Mouse (Mus musculus): ENCODE results near the gene Cntn5. TPM values are rescaled to one million over a fixed set of nuclear protein-coding genes. Genes with fewer than 3 reads are reported as not detected.

Cntn5 gene
- polyA plus RNA-seq, 1 experiment, result not detected

DNA sequence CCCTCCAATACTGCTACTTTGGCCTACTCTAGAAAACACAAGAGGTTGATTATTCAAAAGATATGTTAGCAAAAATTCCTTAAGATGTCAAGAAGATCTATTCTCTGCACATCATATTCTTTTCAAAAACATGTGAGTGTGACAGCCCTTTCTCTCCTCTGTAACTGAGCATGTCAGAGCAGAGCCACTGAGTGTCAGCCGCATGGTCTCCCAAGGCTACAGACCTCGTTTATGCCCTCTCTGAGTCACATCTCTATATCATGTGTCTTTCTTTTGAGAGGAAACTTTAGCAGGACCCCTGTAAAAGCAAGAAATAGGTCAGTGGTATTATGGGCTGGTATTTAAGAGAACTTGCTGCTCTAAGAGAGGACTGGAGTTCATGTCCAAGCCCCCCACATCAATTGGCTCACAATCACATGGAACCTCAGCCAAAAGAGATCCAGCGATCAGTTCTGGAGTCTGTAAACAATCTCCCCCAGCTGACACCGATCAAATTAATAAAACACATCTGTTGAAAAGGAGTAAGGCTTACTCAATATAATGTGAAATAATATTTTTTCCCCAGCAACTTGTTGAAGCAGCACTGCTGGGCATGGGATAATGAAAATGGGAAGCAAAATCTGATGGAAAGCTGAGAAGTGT, 433.0 kb downstream of the Cntn5 start:
- no peak overlapping the region for H3ac ChIP-seq (ENCODE audit: control insufficient read depth, insufficient read length, low read depth)
- H3K79me2 ChIP-seq (ENCODE audit: control insufficient read depth, insufficient read depth), result no peaks in the 10 kb centered on the region
- H3K4me3 ChIP-seq (ENCODE audit: insufficient read depth, poor library complexity, severe bottlenecking), result no peak overlapping the region
- TF ChIP-seq CEBPB (IDR thresholded peaks at IDR 0.05; ENCODE audit: low read depth) (no peak), MYOG (IDR thresholded peaks at IDR 0.05; ENCODE audit: control insufficient read depth, extremely low read depth, insufficient read length) (no peak), MAX (IDR thresholded peaks at IDR 0.05) (no peak)
- H3K36me3 ChIP-seq (ENCODE audit: control insufficient read depth, insufficient read depth), result no peaks in the 10 kb centered on the region
- H3K79me3 ChIP-seq (ENCODE audit: low read depth), result no peaks in the 10 kb centered on the region
- H3K27me3 ChIP-seq (ENCODE audit: control insufficient read depth, insufficient read depth, insufficient read length), result no peaks in the 10 kb centered on the region

DNA sequence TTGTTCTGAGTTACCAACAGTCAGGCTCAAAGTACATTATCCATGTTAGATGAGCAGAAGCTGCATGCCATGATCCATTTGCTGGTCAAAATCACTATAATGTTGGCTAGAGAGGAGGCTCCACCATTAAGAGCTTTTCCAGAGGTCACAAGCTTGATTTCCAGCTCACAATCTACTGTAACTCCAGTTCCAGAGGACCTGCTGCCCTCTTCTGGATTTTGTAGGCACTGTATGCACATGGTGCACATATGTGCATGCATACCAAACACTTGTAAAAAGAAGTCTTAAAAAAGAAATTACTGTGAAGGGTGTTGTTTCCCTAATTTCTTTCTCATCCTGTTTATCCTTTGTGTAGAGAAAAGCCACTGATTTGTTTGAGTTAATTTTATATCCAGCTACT, 439.8 kb downstream of the Cntn5 start:
- Histone ChIP-seq H3ac (ENCODE audit: control insufficient read depth, insufficient read length, low read depth) (no peak overlapping the region), H3K4me3 (ENCODE audit: insufficient read depth, poor library complexity, severe bottlenecking) (no peak overlapping the region), H3K36me3 (ENCODE audit: control insufficient read depth, insufficient read depth) (no peaks in the 10 kb centered on the region), H3K79me3 (ENCODE audit: low read depth) (no peaks in the 10 kb centered on the region), H3K79me2 (ENCODE audit: control insufficient read depth, insufficient read depth) (no peaks in the 10 kb centered on the region), H3K27me3 (ENCODE audit: control insufficient read depth, insufficient read depth, insufficient read length) (no peaks in the 10 kb centered on the region)
- no peak for TF ChIP-seq FOSL1 (IDR thresholded peaks at IDR 0.05; ENCODE audit: insufficient read depth, low read length, poor library complexity, severe bottlenecking)
- no peak for TF ChIP-seq MAX (IDR thresholded peaks at IDR 0.05)
- TF ChIP-seq CTCF (IDR thresholded peaks at IDR 0.05; ENCODE audit: control insufficient read depth, insufficient read depth, insufficient read length), result no peak
- no peak for TF ChIP-seq MYOG (IDR thresholded peaks at IDR 0.05; ENCODE audit: control insufficient read depth, extremely low read depth, insufficient read length)
- TF ChIP-seq USF1 (IDR thresholded peaks at IDR 0.05; ENCODE audit: low read depth), result no peak
- TF ChIP-seq CEBPB (IDR thresholded peaks at IDR 0.05; ENCODE audit: low read depth), result no peak
- no peak for TF ChIP-seq MYOD1 (IDR thresholded peaks at IDR 0.05; ENCODE audit: control insufficient read depth, insufficient read length, low read depth)

DNA sequence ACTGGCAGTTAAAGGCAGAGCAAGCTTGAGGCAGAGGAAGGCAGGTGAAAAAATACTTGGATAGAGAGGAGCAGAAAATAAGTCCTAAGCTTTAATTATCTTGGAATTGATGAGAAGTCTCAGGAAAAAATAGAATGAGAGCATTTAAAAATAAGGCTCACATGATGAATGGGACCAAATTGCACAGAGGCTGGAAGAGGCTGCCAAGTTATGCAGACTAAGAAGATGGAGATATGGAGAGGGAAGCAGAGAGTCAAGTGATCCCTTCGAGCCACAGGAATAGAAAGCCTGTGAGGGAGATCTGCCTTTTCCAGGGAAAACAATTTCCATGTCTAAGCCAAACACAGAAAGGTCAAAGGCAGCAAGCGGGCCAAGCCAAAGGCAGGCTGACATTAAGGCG, 446.7 kb downstream of the Cntn5 start:
- H3K79me3 ChIP-seq (ENCODE audit: low read depth), result no peaks in the 10 kb centered on the region
- no peaks in the 10 kb centered on the region for H3K79me2 ChIP-seq (ENCODE audit: control insufficient read depth, insufficient read depth)
- no peak overlapping the region for H3K4me3 ChIP-seq (ENCODE audit: insufficient read depth, poor library complexity, severe bottlenecking)
- TF ChIP-seq USF1 (IDR thresholded peaks at IDR 0.05; ENCODE audit: low read depth) (no peak), CTCF (IDR thresholded peaks at IDR 0.05; ENCODE audit: control insufficient read depth, insufficient read depth, insufficient read length) (no peak), FOSL1 (IDR thresholded peaks at IDR 0.05; ENCODE audit: insufficient read depth, low read length, poor library complexity, severe bottlenecking) (no peak), MAX (IDR thresholded peaks at IDR 0.05) (no peak)
- no peak overlapping the region for H3ac ChIP-seq (ENCODE audit: control insufficient read depth, insufficient read length, low read depth)
- no peaks in the 10 kb centered on the region for H3K27me3 ChIP-seq (ENCODE audit: control insufficient read depth, insufficient read depth, insufficient read length)
- H3K36me3 ChIP-seq (ENCODE audit: control insufficient read depth, insufficient read depth), result no peaks in the 10 kb centered on the region

DNA sequence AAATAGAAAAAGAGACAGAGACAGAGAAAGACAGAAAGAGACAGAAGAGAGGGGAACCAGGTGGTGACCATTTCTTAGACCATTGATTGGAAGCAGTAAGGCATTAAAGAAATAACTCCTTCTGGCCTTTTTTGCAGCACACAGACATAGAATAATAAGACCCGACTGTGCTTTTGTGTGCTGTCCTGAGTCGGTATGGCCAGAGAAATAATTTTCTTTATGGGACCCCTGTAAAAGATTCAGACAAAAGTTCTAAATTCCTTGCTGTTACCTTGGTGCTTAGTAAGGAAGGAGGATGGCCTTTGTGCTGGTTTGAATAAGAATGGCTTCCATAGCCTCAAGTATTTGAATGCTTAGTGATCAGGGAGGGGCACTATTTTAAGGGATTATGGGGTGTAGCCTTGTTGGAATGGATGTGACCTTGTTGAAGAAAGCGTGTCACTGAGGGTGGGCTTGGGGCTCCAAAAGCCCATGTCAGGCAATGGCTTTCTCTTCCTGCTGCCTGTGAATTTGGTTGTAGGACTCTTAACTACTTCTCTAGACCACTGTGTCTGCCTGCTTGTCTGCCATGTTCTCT, 455.5 kb downstream of the Cntn5 start:
- Histone ChIP-seq H3K4me3 (ENCODE audit: insufficient read depth, poor library complexity, severe bottlenecking) (no peak overlapping the region), H3K36me3 (ENCODE audit: control insufficient read depth, insufficient read depth) (no peaks in the 10 kb centered on the region), H3K27me3 (ENCODE audit: control insufficient read depth, insufficient read depth, insufficient read length) (no peaks in the 10 kb centered on the region), H3ac (ENCODE audit: control insufficient read depth, insufficient read length, low read depth) (no peak overlapping the region), H3K79me2 (ENCODE audit: control insufficient read depth, insufficient read depth) (no peaks in the 10 kb centered on the region), H3K79me3 (ENCODE audit: low read depth) (no peaks in the 10 kb centered on the region)
- TF ChIP-seq CTCF (IDR thresholded peaks at IDR 0.05; ENCODE audit: control insufficient read depth, insufficient read depth, insufficient read length), result no peak
- no peak for TF ChIP-seq MYOD1 (IDR thresholded peaks at IDR 0.05; ENCODE audit: control insufficient read depth, insufficient read length, low read depth)
- no peak for TF ChIP-seq MYOG (IDR thresholded peaks at IDR 0.05; ENCODE audit: control insufficient read depth, extremely low read depth, insufficient read length)
- no peak for TF ChIP-seq CEBPB (IDR thresholded peaks at IDR 0.05; ENCODE audit: low read depth)
- no peak for TF ChIP-seq USF1 (IDR thresholded peaks at IDR 0.05; ENCODE audit: low read depth)
- no peak for TF ChIP-seq FOSL1 (IDR thresholded peaks at IDR 0.05; ENCODE audit: insufficient read depth, low read length, poor library complexity, severe bottlenecking)

DNA sequence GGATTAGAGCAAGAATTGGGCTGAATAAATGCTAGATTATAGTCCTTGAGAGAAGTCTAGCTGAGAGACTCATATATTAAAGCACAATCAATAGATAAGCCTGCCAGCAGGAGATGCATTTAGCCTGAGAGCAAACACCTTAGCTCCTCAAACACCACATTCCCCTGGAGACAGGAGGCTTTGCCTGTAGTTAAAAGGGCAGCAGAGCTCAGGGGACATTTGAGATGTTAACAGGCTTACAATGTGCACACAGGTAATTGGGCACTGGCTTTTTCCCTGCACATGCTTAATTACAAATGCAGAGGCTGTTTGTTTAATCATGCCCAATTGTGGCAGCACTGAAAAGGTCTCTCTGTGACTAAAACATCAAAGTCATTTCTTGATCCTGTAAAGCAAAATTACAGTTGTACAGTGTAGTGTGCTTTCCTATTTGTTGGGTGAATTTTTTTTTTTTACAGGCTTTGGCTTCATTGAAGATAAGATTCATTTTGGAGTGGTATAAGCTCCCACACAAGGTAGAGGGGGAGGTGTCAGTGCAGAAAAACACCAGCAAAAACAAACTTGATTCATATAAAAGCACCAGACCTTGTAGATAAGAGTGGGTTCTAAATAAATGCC, 457.2 kb downstream of the Cntn5 start:
- Histone ChIP-seq H3K27me3 (ENCODE audit: control insufficient read depth, insufficient read depth, insufficient read length) (no peaks in the 10 kb centered on the region), H3ac (ENCODE audit: control insufficient read depth, insufficient read length, low read depth) (no peak overlapping the region), H3K79me2 (ENCODE audit: control insufficient read depth, insufficient read depth) (no peaks in the 10 kb centered on the region), H3K4me3 (ENCODE audit: insufficient read depth, poor library complexity, severe bottlenecking) (no peak overlapping the region), H3K36me3 (ENCODE audit: control insufficient read depth, insufficient read depth) (no peaks in the 10 kb centered on the region), H3K79me3 (ENCODE audit: low read depth) (no peaks in the 10 kb centered on the region)
- TF ChIP-seq MYOD1 (IDR thresholded peaks at IDR 0.05; ENCODE audit: control insufficient read depth, insufficient read length, low read depth) (no peak), MYOG (IDR thresholded peaks at IDR 0.05; ENCODE audit: control insufficient read depth, extremely low read depth, insufficient read length) (no peak), MAX (IDR thresholded peaks at IDR 0.05) (no peak), CEBPB (IDR thresholded peaks at IDR 0.05; ENCODE audit: low read depth) (no peak), CTCF (IDR thresholded peaks at IDR 0.05; ENCODE audit: control insufficient read depth, insufficient read depth, insufficient read length) (no peak), USF1 (IDR thresholded peaks at IDR 0.05; ENCODE audit: low read depth) (no peak), FOSL1 (IDR thresholded peaks at IDR 0.05; ENCODE audit: insufficient read depth, low read length, poor library complexity, severe bottlenecking) (no peak)

DNA sequence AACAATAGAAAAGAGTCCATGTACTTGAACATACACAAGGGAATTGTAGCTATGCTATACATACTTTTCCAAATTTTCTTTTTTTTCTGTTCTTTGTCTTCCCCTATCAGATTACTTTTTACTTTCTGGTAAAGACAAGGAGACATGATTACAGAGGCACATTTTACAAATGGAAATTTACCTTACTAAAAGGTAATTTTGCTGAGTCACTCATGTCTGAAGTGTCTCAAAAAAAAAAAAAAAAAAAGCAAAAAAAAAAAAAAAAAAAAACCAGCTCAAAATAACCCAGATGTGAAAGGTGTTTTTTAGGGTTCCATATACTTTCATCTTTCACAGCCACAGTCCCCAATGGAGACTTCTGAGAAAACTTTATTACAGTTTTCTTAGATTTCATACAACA, 492.5 kb downstream of the Cntn5 start:
- Histone ChIP-seq H3K79me2 (ENCODE audit: control insufficient read depth, insufficient read depth) (no peaks in the 10 kb centered on the region), H3K27me3 (ENCODE audit: control insufficient read depth, insufficient read depth, insufficient read length) (no peaks in the 10 kb centered on the region), H3K79me3 (ENCODE audit: low read depth) (no peaks in the 10 kb centered on the region), H3K36me3 (ENCODE audit: control insufficient read depth, insufficient read depth) (no peaks in the 10 kb centered on the region), H3ac (ENCODE audit: control insufficient read depth, insufficient read length, low read depth) (no peak overlapping the region), H3K4me3 (ENCODE audit: insufficient read depth, poor library complexity, severe bottlenecking) (no peak overlapping the region)
- TF ChIP-seq MAX (IDR thresholded peaks at IDR 0.05) (no peak), MYOG (IDR thresholded peaks at IDR 0.05; ENCODE audit: control insufficient read depth, extremely low read depth, insufficient read length) (no peak), MYOD1 (IDR thresholded peaks at IDR 0.05; ENCODE audit: control insufficient read depth, insufficient read length, low read depth) (no peak), USF1 (IDR thresholded peaks at IDR 0.05; ENCODE audit: low read depth) (no peak), CTCF (IDR thresholded peaks at IDR 0.05; ENCODE audit: control insufficient read depth, insufficient read depth, insufficient read length) (no peak), CEBPB (IDR thresholded peaks at IDR 0.05; ENCODE audit: low read depth) (no peak), FOSL1 (IDR thresholded peaks at IDR 0.05; ENCODE audit: insufficient read depth, low read length, poor library complexity, severe bottlenecking) (no peak)

Data from C2C12 (cell line).